27 mouse cellular contexts compared by ENCODE assay signal in genomic region chr4:139688058-139688457, GRCm38 (mm10). TPM values are rescaled to one million over a fixed set of nuclear protein-coding genes. Genes with fewer than 3 reads are reported as not detected.
"Had no signal": no experiment of that assay in that cellular context is flagged by ENCODE, and none has a peak within 500 bp of the region (broad histone marks: within the 10 kb centered on the region; RNA-seq: fewer than 3 reads in every experiment).

No protein-coding gene starts in this region.

- DNase-seq: kidney, adult 11 months; kidney, adult 8-10 months; kidney, postnatal 10 days; kidney, postnatal 36 days; layer of hippocampus, postnatal 36 days; left cerebral cortex, postnatal 4 days; liver, postnatal 0 days; lung, embryonic 14.5 days; right cerebral cortex, postnatal 4 days; thymus, postnatal 25 days had no signal

- H3K9ac ChIP-seq: kidney, embryonic 15.5 days; limb, embryonic 12.5 days; limb, embryonic 15.5 days; liver, embryonic 14.5 days; liver, postnatal 0 days; lung, embryonic 14.5 days; midbrain, embryonic 13.5 days had no signal

- H3K4me1 ChIP-seq: kidney, embryonic 15.5 days had no signal

- H3K27ac ChIP-seq: kidney, embryonic 15.5 days; left cerebral cortex, adult 2 months; limb, embryonic 12.5 days; limb, embryonic 15.5 days; liver, embryonic 14.5 days; macrophage; midbrain, embryonic 13.5 days had no signal

- ATAC-seq: liver, postnatal 0 days; lung, postnatal 0 days; midbrain, embryonic 13.5 days; midbrain, embryonic 16.5 days had no signal

- H3K9me3 ChIP-seq: kidney, embryonic 15.5 days; limb, embryonic 12.5 days; limb, embryonic 15.5 days; midbrain, embryonic 13.5 days had no signal

- H3K4me3 ChIP-seq: kidney, embryonic 15.5 days; left cerebral cortex, adult 2 months; limb, embryonic 12.5 days; limb, embryonic 15.5 days; midbrain, embryonic 13.5 days had no signal

- H3K36me3 ChIP-seq: kidney, embryonic 15.5 days; limb, embryonic 12.5 days; limb, embryonic 15.5 days; midbrain, embryonic 13.5 days had no signal

- H3K4me2 ChIP-seq: kidney, embryonic 15.5 days; limb, embryonic 12.5 days; limb, embryonic 15.5 days; liver, embryonic 11.5 days; lung, embryonic 14.5 days; midbrain, embryonic 13.5 days had no signal

RNA-seq across cellular contexts. Expression of gene Tas1r2, which starts 34.7 kb away (rescaled TPM):
- total RNA-seq: layer of hippocampus, adult 8-10 months; layer of hippocampus, postnatal 10 days; layer of hippocampus, postnatal 36 days; left cerebral cortex, adult 2 months; left cerebral cortex, postnatal 10 days; left cerebral cortex, postnatal 4 days; megakaryocyte, adult 5-6 weeks had no signal
- polyA plus RNA-seq: kidney, embryonic 15.5 days; limb, embryonic 12.5 days; liver, embryonic 11.5 days; liver, embryonic 14.5 days; liver, postnatal 0 days; lung, embryonic 14.5 days; lung, postnatal 0 days; macrophage; midbrain, embryonic 13.5 days; midbrain, embryonic 16.5 days; neural tube, embryonic 11.5 days; neural tube, embryonic 14.5 days; thymus, postnatal 0 days had no signal
